Mouse (Mus musculus): ENCODE measurements at regions not wholly inside any gene's neighbourhood (a gene's known extent, or its start where the extent isn't known, plus 50 kb on each side); places are given as distances from the start of the nearest gene placed in this dataset.

GRCm38 (mm10) chr10:65324840-65325410 lies 1234.8 kb upstream of the Lrrtm3 start:
- in situ Hi-C loops (cut with MboI; ENCODE audit: low pct_ligation_motif_present, low pct_unique_long_range_greater_than_20kb, low sequenced_read_pairs) (no loop called here), dilution Hi-C loops (cut with MboI; ENCODE audit: extremely low pct_ligation_motif_present, extremely low pct_unique_long_range_greater_than_20kb, low sequenced_read_pairs) (no loop called here)
- DNase-seq (ENCODE audit: extremely low read depth): no peak
- Histone ChIP-seq H3K36me3 (replicated peaks in 1 of 2; ENCODE audit: control insufficient read depth in 1 of 2, insufficient read depth in 1 of 2, low read length in 1 of 2) (no peaks in the 10 kb centered on the region), H3K27ac (ENCODE audit: insufficient read depth, low read depth) (no peak overlapping the region), H3K4me1 (ENCODE audit: control insufficient read depth in 1 of 2, insufficient read depth in 2 of 2) (no peaks in the 10 kb centered on the region), H3K27me3 (replicated peaks) (no peaks in the 10 kb centered on the region), H3K79me2 (replicated peaks; ENCODE audit: control insufficient read depth, extremely low read depth, insufficient read depth, poor library complexity, severe bottlenecking) (no peaks in the 10 kb centered on the region), H3K4me3 (replicated peaks in 1 of 3; ENCODE audit: low read depth in 2 of 3, low read length in 2 of 3, poor library complexity in 1 of 3) (no peak overlapping the region), H3K4me2 (ENCODE audit: insufficient read depth, low read depth, poor library complexity, severe bottlenecking) (no peak overlapping the region), H3K9ac (ENCODE audit: insufficient read depth, low read depth) (no peak overlapping the region), H3K9me3 (replicated peaks; ENCODE audit: low read length) (no peaks in the 10 kb centered on the region)
- TF ChIP-seq USF1 (IDR thresholded peaks at IDR 0.05; ENCODE audit: low read depth, low read length): no peak
- no peak for TF ChIP-seq PAX5 (IDR thresholded peaks at IDR 0.05; ENCODE audit: low read length)
- TF ChIP-seq TBP (conservative IDR thresholded peaks at IDR 0.05; ENCODE audit: low read depth, low read length): no peak
- no peak for TF ChIP-seq ZKSCAN1 (IDR thresholded peaks at IDR 0.05; ENCODE audit: borderline replicate concordance, low read depth, low read length)
- TF ChIP-seq USF2 (conservative IDR thresholded peaks at IDR 0.05; ENCODE audit: low read depth, low read length): no peak
- TF ChIP-seq MAZ (IDR thresholded peaks at IDR 0.05; ENCODE audit: low read depth, low read length): no peak
- TF ChIP-seq NELFE (IDR thresholded peaks at IDR 0.05; ENCODE audit: low read depth, low read length): no peak

GRCm38 (mm10) chr10:65298263-65298662 lies 1208.2 kb upstream of the Lrrtm3 start:
- TF ChIP-seq IRF4 (IDR thresholded peaks at IDR 0.05; ENCODE audit: low read depth, low read length): peak; percentile 49
- TF ChIP-seq MAX (IDR thresholded peaks at IDR 0.05; ENCODE audit: low read length): 0 out of 2 replicates have a peak, but pooled peaks have one; percentile 38
- peak; percentile 47; the same call in 1 of the 2 replicates for TF ChIP-seq ETS1 (conservative IDR thresholded peaks at IDR 0.05; ENCODE audit: low read depth, low read length)
- TF ChIP-seq MYC (IDR thresholded peaks at IDR 0.05; ENCODE audit: low read depth, low read length): no peak
- TF ChIP-seq USF2 (conservative IDR thresholded peaks at IDR 0.05; ENCODE audit: low read depth, low read length): no peak
- no peak for TF ChIP-seq RCOR1 (conservative IDR thresholded peaks at IDR 0.05; ENCODE audit: low read depth, low read length)
- no peak for TF ChIP-seq SMC3 (IDR thresholded peaks at IDR 0.05; ENCODE audit: low read depth, low read length)
- no peak for TF ChIP-seq SIN3A (IDR thresholded peaks at IDR 0.05; ENCODE audit: low read length)
- no peak for TF ChIP-seq ZKSCAN1 (IDR thresholded peaks at IDR 0.05; ENCODE audit: borderline replicate concordance, low read depth, low read length)
- peak; percentile 76 for TF ChIP-seq EP300 (IDR thresholded peaks at IDR 0.05; ENCODE audit: low read length)
- TF ChIP-seq RAD21 (IDR thresholded peaks at IDR 0.05; ENCODE audit: low read depth, low read length): no peak; the same call in 1 of the 2 replicates
- TF ChIP-seq MAZ (IDR thresholded peaks at IDR 0.05; ENCODE audit: low read depth, low read length): no peak
- TF ChIP-seq ZC3H11A (IDR thresholded peaks at IDR 0.05; ENCODE audit: low read depth, low read length): no peak
- TF ChIP-seq CHD2 (IDR thresholded peaks at IDR 0.05; ENCODE audit: low read length): no peak
- TF ChIP-seq TCF12 (IDR thresholded peaks at IDR 0.05; ENCODE audit: low read depth, low read length): peak; percentile 60
- no peak for TF ChIP-seq POLR2A (IDR thresholded peaks at IDR 0.05; ENCODE audit: low read depth, low read length)

More at GRCm38 (mm10) chr10:65298263-65298662, 1208.2 kb upstream of the Lrrtm3 start:
- Histone ChIP-seq H3K4me2 (ENCODE audit: insufficient read depth, low read depth, poor library complexity, severe bottlenecking) (no peak overlapping the region), H3K36me3 (replicated peaks in 1 of 2; ENCODE audit: control insufficient read depth in 1 of 2, insufficient read depth in 1 of 2, low read length in 1 of 2) (no peaks in the 10 kb centered on the region), H3K4me3 (replicated peaks in 1 of 3; ENCODE audit: low read depth in 2 of 3, low read length in 2 of 3, poor library complexity in 1 of 3) (no peak overlapping the region), H3K4me1 (ENCODE audit: control insufficient read depth in 1 of 2, insufficient read depth in 2 of 2) (peaks cover 0 to 13% of the 10 kb centered on the region in 2 experiments; a peak in 2 of 4 replicates), H3K9ac (ENCODE audit: insufficient read depth, low read depth) (no peak overlapping the region), H3K27me3 (replicated peaks) (no peaks in the 10 kb centered on the region), H3K27ac (ENCODE audit: insufficient read depth, low read depth) (no peak overlapping the region), H3K9me3 (replicated peaks; ENCODE audit: low read length) (no peaks in the 10 kb centered on the region), H3K79me2 (replicated peaks; ENCODE audit: control insufficient read depth, extremely low read depth, insufficient read depth, poor library complexity, severe bottlenecking) (no peaks in the 10 kb centered on the region)
- dilution Hi-C loops (cut with MboI; ENCODE audit: extremely low pct_ligation_motif_present, extremely low pct_unique_long_range_greater_than_20kb, low sequenced_read_pairs): no loop called here
- in situ Hi-C loops (cut with MboI; ENCODE audit: low pct_ligation_motif_present, low pct_unique_long_range_greater_than_20kb, low sequenced_read_pairs): no loop called here
- DNase-seq (ENCODE audit: extremely low read depth): peak; percentile 69
